Mouse (Mus musculus) CH12.LX (cell line): ENCODE results near the gene Abcc3. TPM values are rescaled to one million over a fixed set of nuclear protein-coding genes. Genes with fewer than 3 reads are reported as not detected.

Experiments
- DNase-seq: peaks from one replicate; pipeline ENCODE4 v3.0.0-alpha.2; 2013; ENCODE audit errors: extremely low read depth
- H3K27ac ChIP-seq: 2 replicates; pipeline ENCODE4 v1.5.1; 2012; ENCODE audit warnings: low read depth, mild to moderate bottlenecking, control low read depth, moderate library complexity; ENCODE audit not compliant: insufficient read depth
- H3K27me3 ChIP-seq: replicated peaks from 2 replicates; pipeline ENCODE3; 2012; ENCODE audit warnings: inconsistent platforms
- H3K36me3 ChIP-seq, 2 experiments: replicated peaks in 1 of 2; 2 replicates each; pipeline versions ENCODE3 to v1.6.1; 2012; ENCODE audit warnings: inconsistent platforms in 1 of 2, low read length in 1 of 2, mild to moderate bottlenecking in 1 of 2, mixed read lengths in 1 of 2, moderate library complexity in 1 of 2; ENCODE audit not compliant: control insufficient read depth in 1 of 2, insufficient read depth in 1 of 2
- H3K4me1 ChIP-seq, 2 experiments: 2 replicates each; pipeline ENCODE4 v1.6.1; 2012; ENCODE audit warnings: inconsistent platforms in 1 of 2, moderate library complexity in 1 of 2; ENCODE audit not compliant: insufficient read depth in 2 of 2, control insufficient read depth in 1 of 2
- H3K4me2 ChIP-seq: 2 replicates; pipeline ENCODE4 v1.6.1; 2012; ENCODE audit warnings: low read depth, mild to moderate bottlenecking, control low read depth; ENCODE audit not compliant: poor library complexity, insufficient read depth, severe bottlenecking
- H3K4me3 ChIP-seq, 3 experiments: fragments of 150-350 bp in 1 of 3; sonication (generic) in 1 of 3; replicated peaks in 1 of 3; 2 replicates each; pipeline versions ENCODE3 to v1.5.1; 2011 to 2012; ENCODE audit warnings: low read depth in 2 of 3, low read length in 2 of 3, mild to moderate bottlenecking in 2 of 3, moderate library complexity in 2 of 3, control low read depth in 1 of 3, improper control_type of control experiment in 1 of 3, inconsistent platforms in 1 of 3, mixed read lengths in 1 of 3; ENCODE audit not compliant: poor library complexity in 1 of 3
- H3K79me2 ChIP-seq: replicated peaks from 2 replicates; pipeline ENCODE4 v1.6.1; 2012; ENCODE audit warnings: mild to moderate bottlenecking, moderate library complexity; ENCODE audit not compliant: control insufficient read depth, poor library complexity, insufficient read depth, severe bottlenecking; ENCODE audit errors: extremely low read depth
- H3K9ac ChIP-seq: 2 replicates; pipeline ENCODE4 v1.6.1; 2012; ENCODE audit warnings: low read depth, mild to moderate bottlenecking, control low read depth, moderate library complexity; ENCODE audit not compliant: insufficient read depth
- H3K9me3 ChIP-seq: replicated peaks from 2 replicates; pipeline ENCODE3; 2012; ENCODE audit warnings: low read length, inconsistent platforms, mixed read lengths
- CHD1 ChIP-seq: IDR thresholded peaks from 2 replicates; pipeline ENCODE4 v1.6.1; 2012; ENCODE audit warnings: low read depth, low read length, improper control_type of control experiment, inconsistent platforms
- CHD2 ChIP-seq: IDR thresholded peaks from 2 replicates; pipeline ENCODE4 v1.6.1; 2011; ENCODE audit warnings: low read length, improper control_type of control experiment
- E2F4 ChIP-seq: IDR thresholded peaks from 2 replicates; pipeline ENCODE4 v1.6.1; 2011; ENCODE audit warnings: low read depth, low read length, improper control_type of control experiment; ENCODE audit not compliant: insufficient replicate concordance
- ELF1 ChIP-seq: IDR thresholded peaks from 2 replicates; pipeline ENCODE4 v1.6.1; 2014; ENCODE audit warnings: low read depth, mild to moderate bottlenecking, inconsistent platforms, low read length, improper control_type of control experiment
- EP300 ChIP-seq: IDR thresholded peaks from 2 replicates; pipeline ENCODE4 v1.6.1; 2011; ENCODE audit warnings: low read length, improper control_type of control experiment
- ETS1 ChIP-seq: conservative IDR thresholded peaks from 2 replicates; pipeline ENCODE4 v1.6.1; 2012; ENCODE audit warnings: low read depth, mild to moderate bottlenecking, inconsistent platforms, low read length, improper control_type of control experiment, moderate library complexity
- HCFC1 ChIP-seq: IDR thresholded peaks from 2 replicates; pipeline ENCODE4 v1.6.1; 2012; ENCODE audit warnings: low read depth, mild to moderate bottlenecking, inconsistent platforms, low read length, improper control_type of control experiment
- IRF4 ChIP-seq: IDR thresholded peaks from 2 replicates; pipeline ENCODE4 v1.6.1; 2014; ENCODE audit warnings: low read depth, mild to moderate bottlenecking, inconsistent platforms, low read length, improper control_type of control experiment
- JUN ChIP-seq: IDR thresholded peaks from 2 replicates; pipeline ENCODE4 v1.6.1; 2011; ENCODE audit warnings: low read depth, mild to moderate bottlenecking, low read length, improper control_type of control experiment, moderate library complexity; ENCODE audit not compliant: insufficient read depth
- JUND ChIP-seq: conservative IDR thresholded peaks from 2 replicates; pipeline ENCODE4 v1.6.1; 2011; ENCODE audit warnings: low read depth, low read length, improper control_type of control experiment
- MAFK ChIP-seq: IDR thresholded peaks from 2 replicates; pipeline ENCODE4 v1.6.1; 2011; ENCODE audit warnings: low read length, improper control_type of control experiment; ENCODE audit not compliant: insufficient replicate concordance
- MAX ChIP-seq: IDR thresholded peaks from 2 replicates; pipeline ENCODE4 v1.6.1; 2011; ENCODE audit warnings: low read length, improper control_type of control experiment
- MXI1 ChIP-seq: IDR thresholded peaks from 2 replicates; pipeline ENCODE4 v1.6.1; 2011; ENCODE audit warnings: mild to moderate bottlenecking, low read depth, low read length, improper control_type of control experiment
- POLR2A ChIP-seq: IDR thresholded peaks from 2 replicates; pipeline ENCODE4 v1.6.1; 2011; ENCODE audit warnings: low read depth, mild to moderate bottlenecking, improper control_type of control experiment, low read length
- POLR2AphosphoS2 ChIP-seq: IDR thresholded peaks from 2 replicates; pipeline ENCODE4 v1.6.1; 2011; ENCODE audit warnings: low read depth, low read length, improper control_type of control experiment
- RAD21 ChIP-seq: IDR thresholded peaks from 2 replicates; pipeline ENCODE4 v1.6.1; 2011; ENCODE audit warnings: low read depth, mild to moderate bottlenecking, low read length, improper control_type of control experiment, moderate library complexity
- RCOR1 ChIP-seq: conservative IDR thresholded peaks from 2 replicates; pipeline ENCODE4 v1.6.1; 2012; ENCODE audit warnings: low read depth, mild to moderate bottlenecking, inconsistent platforms, low read length, improper control_type of control experiment
- SIN3A ChIP-seq: IDR thresholded peaks from 2 replicates; pipeline ENCODE4 v1.6.1; 2012; ENCODE audit warnings: low read length, improper control_type of control experiment, inconsistent platforms
- SMC3 ChIP-seq: IDR thresholded peaks from 2 replicates; pipeline ENCODE4 v1.6.1; 2011; ENCODE audit warnings: low read depth, low read length, improper control_type of control experiment
- TBP ChIP-seq: conservative IDR thresholded peaks from 2 replicates; pipeline ENCODE4 v1.6.1; 2011; ENCODE audit warnings: low read depth, low read length, improper control_type of control experiment
- UBTF ChIP-seq: IDR thresholded peaks from 2 replicates; pipeline ENCODE4 v1.6.1; 2012; ENCODE audit warnings: low read depth, mild to moderate bottlenecking, inconsistent platforms, low read length, improper control_type of control experiment, moderate library complexity
- USF2 ChIP-seq: conservative IDR thresholded peaks from 2 replicates; pipeline ENCODE4 v1.6.1; 2011; ENCODE audit warnings: low read depth, low read length, improper control_type of control experiment
- ZC3H11A ChIP-seq: IDR thresholded peaks from 2 replicates; pipeline ENCODE4 v1.6.1; 2012; ENCODE audit warnings: low read depth, mild to moderate bottlenecking, inconsistent platforms, low read length, improper control_type of control experiment
- ZKSCAN1 ChIP-seq: IDR thresholded peaks from 2 replicates; pipeline ENCODE4 v1.6.1; 2012; ENCODE audit warnings: low read depth, inconsistent platforms, low read length, improper control_type of control experiment, borderline replicate concordance
- ZMIZ1 ChIP-seq: IDR thresholded peaks from 2 replicates; pipeline ENCODE4 v1.6.1; 2012; ENCODE audit warnings: low read depth, mild to moderate bottlenecking, inconsistent platforms, low read length, improper control_type of control experiment
- ZNF384 ChIP-seq: IDR thresholded peaks from 2 replicates; pipeline ENCODE4 v1.6.1; 2012; ENCODE audit warnings: low read depth, low read length, improper control_type of control experiment, inconsistent platforms
- dilution Hi-C: fragments of 300-500 bp; cut with MboI; formaldehyde crosslinking; loops from 2 replicates; pipeline ENCODE4 v1.14.3; 2020; ENCODE audit warnings: low sequenced_read_pairs; ENCODE audit not compliant: extremely low pct_unique_long_range_greater_than_20kb, extremely low pct_ligation_motif_present
- in situ Hi-C: fragments of 300-500 bp; cut with MboI; formaldehyde crosslinking; loops from 3 replicates; pipeline ENCODE4 v1.14.3; 2019; ENCODE audit warnings: low sequenced_read_pairs, low pct_ligation_motif_present, low pct_unique_long_range_greater_than_20kb, mixed read lengths
- polyA plus RNA-seq: library from polyadenylated mRNA; unstranded; fragments of >175 nt; gene quantifications from 2 replicates; pipeline ENCODE4 v1.2.1, GENCODE M21; 2012; ENCODE audit warnings: low read depth; ENCODE audit not compliant: insufficient read length
- total RNA-seq, 2 experiments: library from RNA; depleted of rRNA; stranded (reverse); fragments of 300-350 nt in 1 of 2; fragments of >200 nt in 1 of 2; gene quantifications; 2 replicates each; pipeline ENCODE4 v1.2.3; 2012 to 2014

The Abcc3 gene
- total and polyA plus RNA-seq, 3 experiments, result 0.21 to 0.66 (median 0.40) TPM

- no peak for DNase-seq
- peaks cover 32 to 77% of the 10 kb centered on the region in 2 experiments for H3K4me1 ChIP-seq
- H3K79me2 ChIP-seq, result no peaks in the 10 kb centered on the region
- no peaks in the 10 kb centered on the region for H3K27me3 ChIP-seq
- H3K9ac ChIP-seq, result no peak overlapping the region
- in situ Hi-C loops (no loop called here), dilution Hi-C loops (no loop called here)
- TF ChIP-seq CHD2, result no peak
- TF ChIP-seq POLR2A, result no peak
- no peak for TF ChIP-seq UBTF
- TF ChIP-seq JUND, result no peak
- TF ChIP-seq ELF1, result no peak
- TF ChIP-seq MAFK, result no peak
- no peak for TF ChIP-seq ZMIZ1
- no peak for TF ChIP-seq EP300
- no peak for TF ChIP-seq MXI1
- TF ChIP-seq ETS1, result no peak
- no peak for TF ChIP-seq ZC3H11A
- no peak for TF ChIP-seq ZKSCAN1
- no peak for TF ChIP-seq POLR2AphosphoS2
- no peak for TF ChIP-seq RCOR1
- no peak for TF ChIP-seq ZNF384
- TF ChIP-seq IRF4, result no peak
- no peak for TF ChIP-seq HCFC1
- no peak for TF ChIP-seq TBP
- TF ChIP-seq MAX, result no peak
- H3K27ac ChIP-seq, result no peak overlapping the region
- H3K9me3 ChIP-seq, result no peaks in the 10 kb centered on the region
- H3K36me3 ChIP-seq, result no peaks in the 10 kb centered on the region
- no peak overlapping the region for H3K4me2 ChIP-seq
- H3K4me3 ChIP-seq, result no peak overlapping the region
Observed at GRCm38 (mm10) chr11:94425215-94425614, 32.4 kb upstream of the Abcc3 start.

DNA sequence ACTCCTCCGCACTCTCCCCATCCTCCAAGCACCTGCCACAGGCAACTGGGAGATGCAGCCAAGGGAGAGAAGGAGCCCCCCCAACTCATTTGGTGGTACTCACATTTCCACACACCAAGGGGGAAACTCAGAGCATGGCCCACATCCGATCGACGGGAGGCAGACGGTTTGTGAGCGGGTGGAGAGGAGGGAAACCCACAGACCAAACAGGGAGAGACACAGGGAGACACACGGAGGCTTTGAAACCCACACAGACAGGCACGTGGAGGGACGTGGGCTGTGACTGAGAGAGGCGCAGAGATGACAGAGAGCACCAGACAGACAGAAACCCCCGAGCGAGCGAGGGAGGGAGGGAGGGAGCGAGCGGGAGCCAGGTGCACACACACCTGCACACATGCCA, 31.6 kb upstream of the Abcc3 start:
- H3K4me2 ChIP-seq, result no peak overlapping the region
- TF ChIP-seq USF2 (no peak), E2F4 (no peak), SIN3A (no peak), RCOR1 (no peak), JUN (no peak), HCFC1 (no peak), ZKSCAN1 (no peak), ZC3H11A (no peak), TBP (no peak), SMC3 (no peak), CHD1 (no peak), POLR2AphosphoS2 (no peak), RAD21 (no peak), POLR2A (no peak)
- TF ChIP-seq, all 38 proteins: peak for 0
- DNase-seq, result no peak
- Histone ChIP-seq H3K27ac (no peak overlapping the region), H3K9me3 (no peaks in the 10 kb centered on the region), H3K9ac (no peak overlapping the region), H3K27me3 (no peaks in the 10 kb centered on the region), H3K36me3 (no peaks in the 10 kb centered on the region), H3K4me1 (peaks cover 28 to 75% of the 10 kb centered on the region in 2 experiments), H3K79me2 (no peaks in the 10 kb centered on the region), H3K4me3 (no peak overlapping the region)
- dilution Hi-C loops (no loop called here), in situ Hi-C loops (loop anchor here (5.0 kb wide), 1 partner anchor 58 kb away; no protein-coding TSS in a partner anchor)
